Mouse (Mus musculus): ENCODE results near the gene 1700022I11Rik.

1700022I11Rik gene

DNA sequence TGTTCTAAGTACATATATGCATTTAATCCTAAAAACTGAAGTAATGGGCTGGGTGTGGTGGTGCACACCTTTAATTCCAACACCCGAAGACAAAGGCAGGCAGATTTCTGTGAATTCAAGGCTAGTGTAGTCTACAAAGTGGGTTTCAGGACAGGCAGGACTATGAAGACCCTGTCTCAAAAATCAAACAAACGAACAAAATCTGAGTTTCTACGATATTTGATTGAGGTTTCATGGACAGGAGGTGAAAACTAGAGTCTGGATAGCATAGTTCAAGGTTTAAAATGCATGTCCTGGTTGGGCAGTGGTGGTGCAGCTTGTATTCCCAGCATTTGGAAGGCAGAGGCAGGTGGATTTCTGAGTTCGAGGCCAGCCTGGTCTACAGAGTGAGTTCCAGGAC is at the start of gene 1700022I11Rik:
Gene 1700022I11Rik (plus strand): TSS at position 301 of the 400 bp plus-strand sequence.
- DNase-seq (ENCODE audit: low read depth, low spot score): no peak

DNA sequence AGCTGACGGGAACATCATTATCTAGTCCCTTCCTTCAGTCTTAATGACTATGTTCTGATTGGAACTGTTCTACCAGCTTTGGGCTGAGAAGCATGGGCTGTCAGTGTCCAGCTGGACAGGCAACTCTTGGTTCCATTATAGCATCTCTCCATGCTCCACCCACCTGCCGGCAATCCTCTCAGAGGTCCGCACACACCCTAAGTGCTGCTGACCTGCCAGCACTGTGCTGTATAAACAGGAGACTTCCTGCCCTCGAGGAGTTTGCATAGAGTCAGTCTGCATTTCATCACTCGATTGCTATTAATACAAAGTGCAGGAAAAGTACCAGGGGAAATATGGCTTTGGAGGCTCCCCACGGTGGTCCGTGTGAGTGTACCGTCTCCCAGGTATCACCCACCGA is 48.7 kb upstream of the 1700022I11Rik start:
- DNase-seq (ENCODE audit: low read depth, low spot score): no peak

DNA sequence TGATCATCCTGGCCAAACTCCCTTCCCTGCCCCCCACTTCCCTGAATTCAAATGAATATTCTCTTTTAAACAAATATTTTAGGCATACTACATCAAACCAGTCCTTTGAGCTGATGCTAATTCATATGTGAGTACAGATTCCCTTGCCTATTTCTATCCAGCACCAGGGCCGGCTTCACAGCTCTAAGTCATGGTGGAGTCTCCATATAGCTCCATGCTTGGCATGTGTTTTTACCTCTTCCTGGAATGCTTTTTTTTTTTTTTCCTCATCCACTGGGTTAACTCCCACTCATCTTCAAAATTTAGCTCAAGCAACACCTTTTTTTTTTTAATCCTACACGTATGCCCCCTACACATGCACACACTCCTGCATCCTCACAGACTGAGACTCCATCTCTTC is 47.9 kb upstream of the 1700022I11Rik start:
- DNase-seq (ENCODE audit: low read depth, low spot score): no peak

DNA sequence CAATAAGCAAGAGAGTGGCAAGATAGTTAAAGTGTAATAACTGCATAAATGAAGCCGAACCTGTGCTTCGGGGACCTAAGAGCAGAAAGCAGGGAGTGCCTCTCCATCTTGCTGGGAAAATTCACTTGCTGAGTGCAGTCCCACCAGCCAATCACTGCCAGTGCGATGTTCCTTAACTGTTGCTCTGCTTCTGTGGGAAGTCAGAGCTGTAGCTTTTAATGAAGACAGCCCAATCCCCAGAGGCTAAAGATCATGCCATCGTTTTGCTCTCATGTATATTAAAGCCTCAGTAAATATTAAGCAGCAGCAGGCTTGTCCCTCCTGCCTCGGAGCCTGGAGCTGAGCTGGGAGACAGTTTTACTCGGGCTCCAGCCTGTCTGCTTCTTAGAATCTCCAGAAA is 47.3 kb upstream of the 1700022I11Rik start:
- no peak for DNase-seq (ENCODE audit: low read depth, low spot score)

DNA sequence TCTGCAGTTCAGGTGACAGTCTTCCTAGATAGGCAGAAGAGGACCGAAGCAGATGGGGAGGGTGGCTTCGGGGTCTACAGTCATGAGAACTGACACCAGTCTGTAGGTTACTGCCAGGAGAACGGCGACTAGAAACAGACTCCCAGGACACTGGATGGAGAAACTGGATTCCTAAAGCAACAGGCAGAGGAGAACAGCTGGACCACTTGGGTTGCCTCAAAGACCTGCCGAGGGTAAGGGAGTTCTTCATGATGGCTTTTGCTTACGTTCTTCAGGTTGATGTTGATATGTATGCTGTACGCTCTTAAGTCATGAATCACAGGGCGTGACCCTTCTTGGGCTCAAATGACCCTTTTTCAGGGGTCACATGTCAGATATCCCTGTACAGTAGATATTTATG is 46.9 kb upstream of the 1700022I11Rik start:
- DNase-seq (ENCODE audit: low read depth, low spot score): no peak

DNA sequence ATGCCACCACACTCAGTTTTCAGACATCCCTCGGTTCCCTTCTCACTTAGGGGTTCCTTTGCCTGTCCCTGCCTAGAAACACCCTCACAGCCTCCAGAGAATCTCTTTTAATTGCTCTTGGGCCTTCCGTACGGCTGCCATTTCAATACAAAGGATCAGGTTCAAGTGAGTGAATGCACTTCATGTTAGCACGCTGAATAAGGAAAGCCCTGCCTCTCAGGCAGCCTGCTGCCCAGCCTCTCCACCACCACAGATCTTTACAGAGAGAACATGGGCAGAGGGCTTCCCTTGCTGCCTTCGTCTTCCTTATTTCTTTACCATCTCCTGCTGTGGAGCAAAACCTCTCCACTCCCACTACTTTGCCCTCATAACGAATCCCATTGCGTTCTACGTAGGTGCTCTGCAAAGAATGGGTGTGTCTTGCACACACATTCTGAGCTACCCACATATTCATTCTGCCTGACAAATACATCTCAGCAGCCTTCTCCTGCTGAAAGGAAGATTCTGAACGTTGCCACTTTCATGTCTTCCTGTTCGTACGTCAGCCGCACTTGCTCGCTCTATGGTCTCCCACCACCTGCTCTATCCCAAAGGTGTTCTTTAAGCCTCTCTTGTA is 45.2 kb upstream of the 1700022I11Rik start:
- DNase-seq (ENCODE audit: low read depth, low spot score): no peak

DNA sequence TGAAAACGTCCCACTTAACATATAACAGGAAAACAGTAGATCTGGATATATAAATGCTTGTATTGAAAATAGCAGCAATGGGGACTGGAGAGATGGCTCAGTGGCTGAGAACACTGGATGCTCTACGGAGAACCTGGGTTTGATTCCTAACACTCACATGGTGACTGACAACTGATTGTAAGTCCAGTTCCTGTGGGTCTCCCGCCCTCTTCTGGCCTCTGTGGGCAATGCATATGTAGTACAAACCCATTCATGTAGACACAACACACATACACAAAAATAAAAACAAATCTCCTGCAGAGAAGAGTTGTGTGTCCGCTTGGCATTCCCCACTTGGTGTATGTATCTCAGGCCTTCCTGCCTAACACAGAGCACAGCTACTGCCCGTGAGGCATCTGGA is 41.2 kb upstream of the 1700022I11Rik start:
- no peak for DNase-seq (ENCODE audit: low read depth, low spot score)

DNA sequence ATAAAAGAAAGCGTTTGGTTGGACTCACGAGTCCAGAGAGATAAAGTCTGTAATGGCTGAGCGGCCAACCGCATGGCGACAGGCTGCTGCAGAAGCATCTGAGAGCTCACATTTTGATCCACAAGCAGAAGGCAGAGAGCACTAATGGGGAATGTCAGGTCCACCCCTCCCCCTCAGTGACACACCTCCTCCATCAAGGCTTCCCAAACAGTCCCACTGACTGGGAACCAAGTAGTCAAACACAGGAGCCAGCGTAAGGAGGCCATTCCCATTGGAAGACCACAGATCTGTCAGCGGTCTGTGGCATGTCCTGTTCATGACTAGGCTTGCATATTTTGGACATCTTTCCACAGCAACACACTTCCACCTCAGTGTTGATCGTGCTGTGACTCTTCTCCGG is 40.5 kb upstream of the 1700022I11Rik start:
- no peak for DNase-seq (ENCODE audit: low read depth, low spot score)

DNA sequence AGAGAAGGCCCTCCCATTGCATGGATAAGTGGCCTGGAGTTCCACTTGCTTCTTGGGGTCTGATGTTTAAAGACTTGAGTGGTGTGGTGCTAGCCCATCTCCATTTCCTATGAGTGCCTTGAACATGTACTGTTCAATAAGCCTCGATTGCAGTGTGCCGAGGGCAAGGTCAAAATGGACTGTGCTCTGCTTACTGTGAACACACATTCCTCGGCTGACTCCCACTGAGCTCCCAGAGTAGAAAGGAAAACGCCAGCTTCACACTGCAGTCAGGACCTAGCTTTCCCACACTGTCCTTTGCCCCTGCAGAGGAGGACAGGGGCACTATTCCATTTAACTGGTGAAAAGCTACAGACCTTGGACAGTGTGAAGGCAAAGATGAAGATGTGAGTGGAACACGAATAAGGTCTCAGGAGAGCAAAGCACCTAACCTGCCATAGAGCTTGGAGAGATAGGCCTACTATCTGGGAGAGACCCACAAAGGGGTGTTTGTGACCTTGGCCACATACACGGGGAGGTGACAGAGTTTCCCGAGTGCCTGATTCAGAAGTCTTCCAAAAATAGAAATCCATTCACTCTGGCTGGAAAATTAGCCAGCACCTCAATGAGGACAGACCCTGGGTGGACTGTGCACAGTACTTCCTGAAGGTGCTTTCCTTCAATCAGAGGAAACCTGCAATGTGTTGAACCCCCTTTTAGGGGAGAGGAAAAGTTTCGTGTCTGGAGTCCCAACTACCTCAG is 37.0 kb upstream of the 1700022I11Rik start:
- no peak for DNase-seq (ENCODE audit: low read depth, low spot score)

DNA sequence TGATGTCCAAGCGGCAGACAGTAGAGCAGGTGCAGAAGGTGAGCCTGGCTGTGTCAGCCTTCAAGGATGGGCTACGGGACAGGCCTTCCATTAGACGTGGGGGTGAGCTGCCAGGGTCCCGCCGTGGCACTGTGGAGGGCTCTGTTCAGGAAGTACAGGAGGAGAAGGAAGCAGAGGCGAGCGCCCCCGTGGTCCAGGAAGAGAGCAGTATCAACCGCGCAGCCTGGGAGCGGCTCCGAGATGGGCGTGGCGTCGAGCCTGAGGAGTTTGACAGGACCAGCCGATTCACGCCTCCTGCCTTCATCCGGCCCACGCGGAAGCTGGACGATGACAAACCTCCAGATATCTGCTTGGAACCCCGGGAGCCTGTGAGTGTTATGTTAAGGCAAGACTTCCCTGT is 35.8 kb upstream of the 1700022I11Rik start:
- DNase-seq (ENCODE audit: low read depth, low spot score): no peak

DNA sequence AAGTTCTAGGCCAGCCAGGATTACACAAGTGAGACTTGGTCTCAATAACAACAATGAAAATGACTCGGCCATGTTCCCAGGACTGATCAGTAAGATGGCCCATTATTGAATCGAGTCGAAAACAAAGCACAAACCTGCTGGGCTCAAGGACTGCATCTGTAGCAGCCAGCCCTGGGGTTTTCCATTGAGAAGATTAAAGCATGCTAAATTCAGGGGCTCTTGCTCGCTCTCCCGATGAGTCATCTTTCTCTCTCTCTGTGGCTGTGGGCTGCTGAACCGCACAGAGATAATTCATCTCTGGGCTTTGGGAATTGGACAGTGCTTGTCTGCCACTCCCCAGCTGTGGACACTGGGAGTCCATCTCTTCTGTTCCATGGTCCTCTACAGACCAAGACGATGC is 28.0 kb upstream of the 1700022I11Rik start:
- DNase-seq (ENCODE audit: low read depth, low spot score): no peak

DNA sequence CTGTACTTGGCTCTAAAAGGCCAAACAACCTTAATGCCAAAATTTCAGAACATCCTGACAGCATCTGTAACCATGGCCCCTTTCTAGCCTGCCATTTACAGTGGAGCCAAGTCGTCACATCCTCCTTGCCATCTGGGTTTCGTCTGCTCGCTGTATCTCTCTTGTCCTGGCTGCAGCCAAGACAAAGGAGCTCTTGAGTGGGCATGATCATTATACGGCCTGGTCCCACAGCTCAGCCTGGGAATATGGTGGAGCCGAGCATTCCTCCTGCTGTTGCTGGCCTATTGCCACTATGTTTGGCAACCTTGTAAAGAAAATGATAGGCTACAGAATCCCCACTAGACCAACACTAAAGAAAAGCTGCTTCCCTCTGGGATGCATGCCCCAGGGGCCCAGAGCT is 26.1 kb upstream of the 1700022I11Rik start:
- DNase-seq (ENCODE audit: low read depth, low spot score): no peak

DNA sequence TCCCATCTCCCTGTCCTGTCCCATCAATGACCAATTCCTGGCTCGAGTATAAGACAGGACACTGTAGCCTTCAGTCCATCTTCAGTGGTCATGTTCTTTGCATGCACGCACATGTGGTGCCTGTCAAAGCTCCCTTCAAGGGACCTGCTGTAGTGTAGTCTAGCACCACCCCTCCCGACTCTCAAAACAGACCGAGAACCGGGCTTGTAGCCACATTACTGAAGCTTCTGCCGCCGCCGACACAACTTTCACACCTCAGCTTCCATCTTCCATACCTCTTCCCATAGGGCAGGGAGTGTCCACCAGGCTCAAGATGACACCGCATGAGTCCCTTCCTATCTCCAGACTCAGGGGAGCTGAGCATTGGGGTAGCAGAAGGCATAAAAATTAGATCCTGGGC is 25.2 kb upstream of the 1700022I11Rik start:
- no peak for DNase-seq (ENCODE audit: low read depth, low spot score)

DNA sequence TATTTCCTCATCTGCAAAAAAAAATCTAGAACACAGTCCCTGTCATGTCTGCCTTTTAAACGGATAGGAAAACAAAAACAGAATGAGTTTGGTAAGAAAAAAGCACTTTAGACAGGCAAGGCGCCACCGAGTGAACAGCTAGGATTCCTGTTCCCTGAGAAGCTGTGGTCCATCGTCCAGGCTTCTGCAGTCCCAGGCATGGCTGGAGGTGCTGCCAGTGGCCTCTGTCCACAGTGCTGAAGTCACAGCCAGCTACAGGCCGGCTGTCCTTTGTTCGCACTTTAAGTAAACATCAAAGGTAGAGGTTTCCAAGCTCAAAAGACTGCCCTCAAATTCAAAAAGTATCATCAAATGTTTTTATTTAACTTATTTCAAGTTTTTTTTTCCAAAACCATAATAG is 24.4 kb upstream of the 1700022I11Rik start:
- no peak for DNase-seq (ENCODE audit: low read depth, low spot score)

DNA sequence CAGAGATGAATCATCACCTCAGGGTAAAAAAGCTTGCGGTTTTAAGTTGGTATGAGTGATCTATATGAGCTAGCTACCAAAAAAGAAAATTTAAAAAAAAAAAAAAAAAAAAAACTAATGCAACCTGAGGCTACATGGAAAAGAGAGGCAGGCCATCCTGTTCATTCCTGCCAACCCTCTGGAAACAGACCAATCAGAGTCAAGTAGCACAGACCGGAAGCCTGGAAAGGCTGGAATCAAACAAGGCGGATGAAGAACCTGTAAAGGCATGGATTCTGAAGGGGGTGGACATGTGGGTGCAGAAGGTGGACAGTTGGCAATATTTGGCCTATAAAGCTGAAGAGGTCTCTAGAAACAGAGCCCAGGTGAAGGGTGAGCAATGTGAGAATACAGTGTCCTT is 24.0 kb upstream of the 1700022I11Rik start:
- no peak for DNase-seq (ENCODE audit: low read depth, low spot score)

DNA sequence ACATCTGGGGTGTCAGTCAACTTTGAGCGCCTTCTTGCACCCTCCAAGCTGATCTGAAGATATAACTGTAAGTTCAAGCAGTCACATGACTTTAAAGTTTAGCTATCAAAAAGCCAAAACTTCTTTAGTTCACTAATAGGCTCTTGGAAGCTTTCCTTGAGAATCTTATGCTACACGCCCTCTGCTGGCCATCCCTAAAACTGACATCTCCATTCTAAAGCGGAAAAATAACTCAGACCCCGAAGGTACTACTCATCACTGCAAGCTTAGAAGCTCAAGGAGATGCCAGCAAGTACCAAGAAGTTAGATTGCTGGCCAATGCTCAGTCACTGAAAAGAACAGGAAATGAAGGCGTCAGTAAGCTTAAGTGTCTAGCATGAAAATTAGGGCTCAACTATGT is 23.5 kb upstream of the 1700022I11Rik start:
- DNase-seq (ENCODE audit: low read depth, low spot score): peak; percentile 20

DNA sequence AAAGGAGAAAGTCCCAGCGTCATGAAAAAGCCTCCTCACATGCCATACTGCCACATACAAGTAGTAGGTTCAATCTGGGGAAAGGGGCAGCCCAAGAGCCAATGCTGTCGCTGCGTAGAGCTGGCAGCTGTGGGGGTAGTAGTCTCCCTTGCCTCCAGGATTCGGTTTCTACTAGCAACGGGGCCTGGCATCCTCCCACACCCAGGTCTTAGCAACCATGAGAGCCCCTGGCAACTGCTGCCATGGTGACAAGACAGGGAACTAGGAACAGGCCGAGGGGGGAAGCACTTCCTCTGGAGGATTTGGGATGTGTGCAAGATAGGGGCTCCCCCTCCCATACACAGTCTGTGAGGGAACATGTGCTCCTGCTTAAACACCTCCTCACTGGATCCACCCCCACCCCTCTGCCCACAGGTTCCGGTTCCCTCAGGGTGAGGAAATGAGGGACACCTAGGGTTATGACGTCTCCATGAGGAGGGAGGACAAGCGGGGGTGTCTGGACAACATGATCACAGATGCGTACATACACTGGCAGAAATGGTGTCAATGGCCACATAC is 22.6 kb upstream of the 1700022I11Rik start:
- no peak for DNase-seq (ENCODE audit: low read depth, low spot score)

DNA sequence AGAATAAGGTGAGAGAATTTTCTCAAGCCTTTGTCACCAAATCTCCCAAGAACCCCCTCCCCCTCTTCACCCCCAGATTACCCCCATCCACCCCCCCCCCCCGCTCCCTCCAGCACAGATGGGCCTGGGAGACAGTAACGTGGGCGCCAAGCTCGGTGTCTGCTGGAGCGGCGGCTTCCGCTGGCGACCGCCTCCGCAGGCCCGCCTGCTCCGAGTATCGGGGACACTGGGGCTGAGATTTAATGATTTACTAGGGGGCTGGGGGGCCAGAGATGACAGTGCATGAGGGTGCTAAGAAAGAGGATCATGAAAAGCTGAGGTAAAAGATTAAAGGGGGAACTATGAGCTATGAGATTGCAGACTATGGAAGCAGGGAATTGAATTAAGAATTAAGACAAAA is 20.9 kb upstream of the 1700022I11Rik start:
- no peak for DNase-seq (ENCODE audit: low read depth, low spot score)

DNA sequence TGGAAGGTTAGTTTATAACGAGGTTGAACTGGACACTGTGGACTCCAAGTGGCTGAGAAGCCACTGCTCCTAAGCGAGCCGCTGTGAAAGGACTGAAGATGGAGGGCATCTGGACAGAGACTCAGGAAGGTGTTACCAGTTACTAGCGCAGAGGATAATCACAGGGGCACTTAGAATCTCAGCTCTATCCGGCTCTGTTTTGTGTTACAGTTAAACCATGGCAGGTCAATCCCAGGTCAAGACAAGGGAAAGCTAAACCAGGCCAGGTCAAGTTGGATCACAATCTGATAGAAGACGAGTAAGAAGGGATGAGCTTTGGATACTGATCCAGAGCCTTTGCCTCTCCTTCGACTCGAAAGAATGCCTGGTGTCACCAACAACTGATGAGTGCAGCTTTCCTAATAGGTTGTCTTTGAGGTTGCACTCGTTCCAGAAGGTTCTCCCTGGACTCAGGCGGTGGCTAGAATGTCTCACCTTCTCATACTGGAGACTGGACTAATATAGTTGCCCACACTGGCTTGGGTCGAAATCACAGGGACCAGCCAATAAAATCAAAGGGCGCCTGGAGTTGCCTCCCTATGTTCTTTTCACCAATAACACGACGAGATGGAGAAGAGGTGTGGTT is 20.2 kb upstream of the 1700022I11Rik start:
- DNase-seq (ENCODE audit: low read depth, low spot score): no peak

DNA sequence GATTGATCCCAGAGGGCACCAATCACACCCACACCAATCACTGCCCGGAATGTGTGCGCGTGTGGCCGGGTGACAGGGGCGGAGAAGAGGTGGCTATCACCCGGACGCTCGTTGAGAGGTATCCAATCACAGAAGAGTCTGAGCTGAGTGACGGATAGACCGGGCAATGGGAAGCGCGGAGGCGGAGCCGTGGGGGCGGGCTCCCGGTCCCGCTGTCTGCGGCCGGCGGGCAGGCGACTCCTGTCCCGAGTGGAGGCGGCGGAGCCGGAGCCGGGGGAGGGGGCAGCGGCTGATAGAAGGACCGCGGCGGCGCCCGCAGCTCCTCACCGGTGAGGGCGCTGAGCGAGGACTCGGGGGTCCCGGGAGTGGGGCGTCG is 19.7 kb upstream of the 1700022I11Rik start, which contains the start of gene Dnajb5:
Gene Dnajb5 (plus strand): TSS at position 139 of the 376 bp plus-strand sequence.
- DNase-seq (ENCODE audit: low read depth, low spot score): peak; percentile 27

DNA sequence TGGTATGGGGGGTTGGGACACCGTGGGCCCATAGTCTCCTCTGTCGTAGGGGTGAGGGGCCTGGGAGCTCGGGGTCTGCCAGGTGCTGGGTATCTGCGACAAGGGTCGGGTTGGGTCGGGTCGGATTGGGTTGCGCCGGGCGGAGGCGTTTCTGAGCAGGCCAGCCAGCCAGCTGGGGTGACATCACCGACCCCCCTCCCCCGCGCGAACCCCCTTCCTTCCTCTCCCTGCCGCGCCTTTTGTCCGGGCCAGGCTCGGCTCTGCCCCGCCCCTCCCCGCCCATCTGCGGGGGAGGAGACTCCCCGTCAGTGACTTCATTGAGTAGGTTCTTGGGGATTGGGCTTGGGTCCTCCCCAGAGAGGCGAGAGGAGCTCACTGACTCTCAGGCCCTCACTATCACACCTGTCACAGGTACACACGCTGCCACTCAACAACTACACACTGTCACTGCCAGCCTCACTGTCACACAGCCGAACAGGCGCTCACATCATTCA is 19.3 kb upstream of the 1700022I11Rik start:
- DNase-seq (ENCODE audit: low read depth, low spot score): no peak

Measured in c-Kit-negative CD71-positive TER-119-positive erythroid progenitor cells, embryonic 14.5 days (primary cell).